23 mouse cellular contexts compared by ENCODE assay signal in genomic region chr5:110898785-110899184, GRCm38 (mm10). TPM values are rescaled to one million over a fixed set of nuclear protein-coding genes. Genes with fewer than 3 reads are reported as not detected.
DNase-seq lines count a peak whose midpoint lies in the region; ATAC-seq lines count a peak whose summit lies in the region.
"Had no signal": no experiment of that assay in that cellular context is flagged by ENCODE, and none has a peak within 500 bp of the region (broad histone marks: within the 10 kb centered on the region; RNA-seq: fewer than 3 reads in every experiment).

No protein-coding gene starts in this region.

- no peak for ATAC-seq in embryonic facial prominence, embryonic 14.5 days (ENCODE audit: low read depth)
- ATAC-seq in limb, embryonic 11.5 days (ENCODE audit: insufficient number of reproducible peaks, low FRiP score, low TSS enrichment, low read depth): 0 out of 2 replicates have a peak, but pooled peaks have one; percentile 54
- ATAC-seq in kidney, embryonic 16.5 days (ENCODE audit: low FRiP score, low TSS enrichment): no peak
- ATAC-seq: activated CD4-positive, CD25-positive, alpha-beta regulatory T cell, adult 4 months; forebrain, embryonic 13.5 days; forebrain, postnatal 0 days; hindbrain, postnatal 0 days; Patski had no signal

- 0 out of 2 replicates have a peak overlapping the region, but pooled peaks have one; percentile 44 for H3K27ac ChIP-seq in embryonic facial prominence, embryonic 10.5 days (replicated peaks)
- peak overlapping the region; percentile 64 for H3K27ac ChIP-seq in embryonic facial prominence, embryonic 14.5 days (replicated peaks; ENCODE audit: low read depth, low read length)
- no peak overlapping the region for H3K27ac ChIP-seq in limb, embryonic 11.5 days (replicated peaks; ENCODE audit: low read depth, low read length)
- H3K27ac ChIP-seq in kidney, embryonic 16.5 days (ENCODE audit: low read length): no peak overlapping the region
- H3K27ac ChIP-seq: forebrain, embryonic 13.5 days; gastrocnemius, adult 2 months; heart, embryonic 10.5 days; hindbrain, embryonic 12.5 days; hindbrain, postnatal 0 days had no signal

- no peaks in the 10 kb centered on the region for H3K27me3 ChIP-seq in embryonic facial prominence, embryonic 10.5 days (replicated peaks; ENCODE audit: low read depth, poor library complexity, severe bottlenecking)
- H3K27me3 ChIP-seq in embryonic facial prominence, embryonic 14.5 days (replicated peaks; ENCODE audit: control insufficient read depth, insufficient read depth, low read length): no peaks in the 10 kb centered on the region
- no peaks in the 10 kb centered on the region for H3K27me3 ChIP-seq in limb, embryonic 11.5 days (ENCODE audit: control insufficient read depth, insufficient read depth, low read length)
- no peaks in the 10 kb centered on the region for H3K27me3 ChIP-seq in kidney, embryonic 16.5 days (ENCODE audit: insufficient read depth, low read length)
- H3K27me3 ChIP-seq: CH12.LX; forebrain, embryonic 13.5 days; hindbrain, embryonic 12.5 days; Patski had no signal

- WGBS in embryonic facial prominence, embryonic 10.5 days: 83% methylated on average over 4 of the region's 4 CpGs
- WGBS in embryonic facial prominence, embryonic 14.5 days: 64% methylated on average over 4 of the region's 4 CpGs
- WGBS in limb, embryonic 11.5 days: 68% methylated on average over 4 of the region's 4 CpGs
- WGBS in kidney, embryonic 16.5 days: 94% methylated on average over 4 of the region's 4 CpGs

- H3K9ac ChIP-seq in embryonic facial prominence, embryonic 14.5 days (ENCODE audit: low read depth, low read length): no peak overlapping the region
- H3K9ac ChIP-seq in limb, embryonic 11.5 days (ENCODE audit: low read length): no peak overlapping the region
- no peak overlapping the region for H3K9ac ChIP-seq in kidney, embryonic 16.5 days (replicated peaks; ENCODE audit: low read length)
- H3K9ac ChIP-seq: forebrain, embryonic 13.5 days; forebrain, postnatal 0 days; hindbrain, embryonic 12.5 days had no signal

- H3K4me2 ChIP-seq in embryonic facial prominence, embryonic 14.5 days (ENCODE audit: low read depth, low read length): no peak overlapping the region
- H3K4me2 ChIP-seq in limb, embryonic 11.5 days (ENCODE audit: low read depth, severe bottlenecking): no peak overlapping the region
- H3K4me2 ChIP-seq in kidney, embryonic 16.5 days (replicated peaks; ENCODE audit: low read depth, low read length): no peak overlapping the region
- H3K4me2 ChIP-seq: forebrain, embryonic 13.5 days; hindbrain, embryonic 12.5 days had no signal

- H3K36me3 ChIP-seq in embryonic facial prominence, embryonic 10.5 days (replicated peaks): peaks cover 43% of the 10 kb centered on the region
- H3K36me3 ChIP-seq in embryonic facial prominence, embryonic 14.5 days (ENCODE audit: control insufficient read depth, insufficient read depth, low read length): peaks cover 29% of the 10 kb centered on the region
- H3K36me3 ChIP-seq in limb, embryonic 11.5 days (ENCODE audit: control insufficient read depth, insufficient read depth, low read length): peaks cover 5% of the 10 kb centered on the region; the same call in 1 of the 2 replicates
- peaks cover 6% of the 10 kb centered on the region; the same call in 1 of the 2 replicates for H3K36me3 ChIP-seq in kidney, embryonic 16.5 days (ENCODE audit: insufficient read depth, low read length)

- no peak overlapping the region for H3K4me3 ChIP-seq in embryonic facial prominence, embryonic 10.5 days
- H3K4me3 ChIP-seq in embryonic facial prominence, embryonic 14.5 days (ENCODE audit: low read depth, low read length): no peak overlapping the region
- no peak overlapping the region for H3K4me3 ChIP-seq in limb, embryonic 11.5 days (ENCODE audit: low read depth, low read length)
- H3K4me3 ChIP-seq in kidney, embryonic 16.5 days (ENCODE audit: low read length): no peak overlapping the region
- H3K4me3 ChIP-seq: forebrain, embryonic 13.5 days; gastrocnemius, adult 2 months; heart, embryonic 10.5 days; hindbrain, embryonic 12.5 days had no signal

- no peaks in the 10 kb centered on the region for H3K9me3 ChIP-seq in embryonic facial prominence, embryonic 10.5 days
- H3K9me3 ChIP-seq in embryonic facial prominence, embryonic 14.5 days (ENCODE audit: control insufficient read depth, low read length): no peaks in the 10 kb centered on the region
- H3K9me3 ChIP-seq in limb, embryonic 11.5 days (ENCODE audit: control insufficient read depth, low read length): no peaks in the 10 kb centered on the region
- no peaks in the 10 kb centered on the region for H3K9me3 ChIP-seq in kidney, embryonic 16.5 days (ENCODE audit: low read length)
- H3K9me3 ChIP-seq: forebrain, embryonic 13.5 days; heart, embryonic 10.5 days; hindbrain, embryonic 12.5 days had no signal

- DNase-seq in heart, adult 11 months: peak; percentile 73
- DNase-seq in heart, adult 9 months (ENCODE audit: low spot score in 2 of 2): no peak
- no peak for DNase-seq in embryonic facial prominence, embryonic 10.5 days (ENCODE audit: low spot score)
- DNase-seq in embryonic facial prominence, embryonic 14.5 days (ENCODE audit: low spot score): no peak
- no peak for DNase-seq in limb, embryonic 11.5 days (ENCODE audit: low spot score)
- no peak for DNase-seq in cerebellum, adult 9-10 months
- DNase-seq in layer of hippocampus, postnatal 25 days (ENCODE audit: extremely low spot score in 1 of 2, low spot score in 1 of 2): no peak
- DNase-seq: adrenal gland, postnatal 14 days; cerebellum, adult 18-20 months; cerebellum, postnatal 10 days; gastrocnemius, adult 2 months; gastrocnemius, postnatal 25 days; heart, postnatal 10 days; heart, postnatal 4 days had no signal

- H3K4me1 ChIP-seq in embryonic facial prominence, embryonic 10.5 days: peaks cover 22% of the 10 kb centered on the region
- peaks cover 6% of the 10 kb centered on the region; the same call in 1 of the 2 replicates for H3K4me1 ChIP-seq in embryonic facial prominence, embryonic 14.5 days (ENCODE audit: control insufficient read depth, insufficient read depth, low read length)
- peaks cover 9% of the 10 kb centered on the region; the same call in 1 of the 2 replicates for H3K4me1 ChIP-seq in limb, embryonic 11.5 days (ENCODE audit: control insufficient read depth, insufficient read depth, low read length)
- H3K4me1 ChIP-seq in kidney, embryonic 16.5 days (ENCODE audit: insufficient read depth, low read length): no peaks in the 10 kb centered on the region
- H3K4me1 ChIP-seq: heart, embryonic 10.5 days had no signal

RNA-seq across cellular contexts. Expression of gene Ttc28, which starts 19.2 kb away (rescaled TPM):
- polyA plus RNA-seq in embryonic facial prominence, embryonic 10.5 days (2016; fragmentation: Nextera tagmentation; extraction: Ambion mirVana): 12.8 and 13.3 TPM in 2 replicates
- polyA plus RNA-seq in embryonic facial prominence, embryonic 14.5 days (2014; fragmentation: Nextera tagmentation; extraction: Ambion mirVana): 17.4 and 19.0 TPM in 2 replicates
- 12.9 and 17.7 TPM in 2 replicates for polyA plus RNA-seq in limb, embryonic 11.5 days (2014; fragmentation: Nextera tagmentation; extraction: Ambion mirVana)
- polyA plus RNA-seq in kidney, embryonic 16.5 days (2015; fragmentation: Nextera tagmentation; extraction: Ambion mirVana): 12.1 and 14.7 TPM in 2 replicates
- total RNA-seq in layer of hippocampus, postnatal 25 days (2021): 10 to 100 TPM; 11.3 to 13.3 TPM

RNA-seq across cellular contexts. Expression of gene Chek2, which starts 59.0 kb away (rescaled TPM):
- 40.4 and 44.0 TPM in 2 replicates for polyA plus RNA-seq in embryonic facial prominence, embryonic 10.5 days (2016; fragmentation: Nextera tagmentation; extraction: Ambion mirVana)
- polyA plus RNA-seq in embryonic facial prominence, embryonic 14.5 days (2014; fragmentation: Nextera tagmentation; extraction: Ambion mirVana): 14.1 and 14.6 TPM in 2 replicates
- 29.3 and 30.5 TPM in 2 replicates for polyA plus RNA-seq in limb, embryonic 11.5 days (2014; fragmentation: Nextera tagmentation; extraction: Ambion mirVana)
- 32.8 and 36.7 TPM in 2 replicates for polyA plus RNA-seq in kidney, embryonic 16.5 days (2015; fragmentation: Nextera tagmentation; extraction: Ambion mirVana)
- 1 to 10 TPM; 1.2 to 2.2 TPM for total RNA-seq in layer of hippocampus, postnatal 25 days (2021)

RNA-seq across cellular contexts. Expression of gene Hscb, which starts 59.2 kb away (rescaled TPM):
- 27.2 and 32.3 TPM in 2 replicates for polyA plus RNA-seq in embryonic facial prominence, embryonic 10.5 days (2016; fragmentation: Nextera tagmentation; extraction: Ambion mirVana)
- polyA plus RNA-seq in embryonic facial prominence, embryonic 14.5 days (2014; fragmentation: Nextera tagmentation; extraction: Ambion mirVana): 19.6 TPM in 2 replicates
- polyA plus RNA-seq in limb, embryonic 11.5 days (2014; fragmentation: Nextera tagmentation; extraction: Ambion mirVana): 25.8 and 27.8 TPM in 2 replicates
- 32.1 and 35.3 TPM in 2 replicates for polyA plus RNA-seq in kidney, embryonic 16.5 days (2015; fragmentation: Nextera tagmentation; extraction: Ambion mirVana)
- 10 to 100 TPM; 10.4 to 11.1 TPM for total RNA-seq in layer of hippocampus, postnatal 25 days (2021)

Comparison
In these comparisons a context has a peak if more than half of its experiments do, and no peak if none do; other contexts are left out.
1. H3K27ac ChIP-seq: peak in embryonic facial prominence, embryonic 10.5 days (single experiment) and embryonic facial prominence, embryonic 14.5 days (single experiment); none in limb, embryonic 11.5 days (single experiment) and kidney, embryonic 16.5 days (single experiment).